Mouse (Mus musculus) myocyte (in vitro differentiated cells): Measurements from ENCODE around the gene Ankrd12.

ENCODE experiments used
- E2F4 ChIP-seq: IDR thresholded peaks from one replicate; pipeline ENCODE4 v1.6.1; 2011; ENCODE audit warnings: mild to moderate bottlenecking, control low read depth, moderate library complexity; ENCODE audit not compliant: insufficient read depth
- MYOG ChIP-seq, 3 experiments: IDR thresholded peaks; one replicate each; pipeline ENCODE4 v1.6.1; 2011; ENCODE audit warnings: control low read depth in 2 of 3, low read depth in 2 of 3, mild to moderate bottlenecking in 2 of 3; ENCODE audit not compliant: insufficient read length in 2 of 3, control insufficient read depth in 1 of 3, insufficient read depth in 1 of 3
- POLR2A ChIP-seq: IDR thresholded peaks from one replicate; pipeline ENCODE4 v1.6.1; 2011; ENCODE audit warnings: low read depth, mild to moderate bottlenecking, control low read depth, moderate library complexity; ENCODE audit not compliant: insufficient read length
- POLR2AphosphoS2 ChIP-seq: IDR thresholded peaks from one replicate; pipeline ENCODE4 v1.6.1; 2011; ENCODE audit warnings: low read depth, control low read depth; ENCODE audit not compliant: insufficient read length
- REST ChIP-seq: IDR thresholded peaks from one replicate; pipeline ENCODE4 v1.6.1; 2011; ENCODE audit warnings: mild to moderate bottlenecking, control low read depth, moderate library complexity; ENCODE audit not compliant: insufficient read depth, insufficient read length
- USF1 ChIP-seq: IDR thresholded peaks from one replicate; pipeline ENCODE4 v1.6.1; 2011; ENCODE audit warnings: low read depth, mild to moderate bottlenecking, control low read depth, moderate library complexity

DNA sequence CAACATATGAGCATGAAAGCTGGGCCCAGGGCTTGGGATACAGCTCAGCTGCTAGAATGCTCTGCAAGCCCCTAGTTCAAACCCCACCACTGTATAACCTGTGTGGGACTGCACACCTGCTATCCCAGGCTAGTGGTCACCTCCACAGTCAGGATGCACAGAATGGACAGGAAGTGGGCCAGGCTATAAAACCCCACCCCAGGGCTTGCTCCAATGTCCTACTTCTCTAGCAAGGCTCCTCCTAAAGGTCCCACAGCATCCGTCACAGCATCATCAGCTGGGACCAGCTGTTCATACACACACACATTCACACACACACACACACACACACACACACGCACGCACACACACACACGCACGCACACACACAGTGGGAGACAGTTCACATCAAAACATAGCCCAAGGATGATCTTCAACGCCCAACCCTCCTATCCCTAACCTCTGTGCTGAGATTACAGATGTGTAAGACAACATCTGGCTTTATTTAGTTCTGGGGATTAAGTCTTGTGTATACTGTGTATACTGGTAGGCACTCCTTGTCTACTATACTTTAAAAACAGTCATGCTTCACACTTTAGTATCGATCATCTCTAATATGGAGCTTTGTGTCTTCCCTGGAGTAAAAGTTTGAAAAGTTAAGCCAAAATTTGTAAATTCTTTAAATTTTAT, 146.6 kb downstream of the Ankrd12 start:
- no peak for TF ChIP-seq POLR2A
- no peak for TF ChIP-seq MYOG (IDR thresholded peaks at IDR 0.05; ENCODE audit: control insufficient read depth in 1 of 3, insufficient read depth in 1 of 3, insufficient read length in 2 of 3, low read depth in 2 of 3)
- no peak for TF ChIP-seq POLR2AphosphoS2
- TF ChIP-seq E2F4 = no peak
- no peak for TF ChIP-seq USF1
- TF ChIP-seq REST = no peak
